Mouse (Mus musculus): ENCODE data around the gene Mthfr. TPM values are rescaled to one million over a fixed set of nuclear protein-coding genes. Genes with fewer than 3 reads are reported as not detected.

The Mthfr gene
- total RNA-seq (2012; rRNA removed) (14.4 and 17.0 TPM in 2 replicates), total RNA-seq (2014; rRNA removed) (15.3 and 16.1 TPM in 2 replicates), polyA plus RNA-seq (2012; ENCODE audit: insufficient read length, low read depth) (15.4 and 16.3 TPM in 2 replicates)

GRCm38 (mm10) chr4:148038600-148039253 lies at the start of gene Mthfr, which contains the start of gene Clcn6:
Mthfr (plus strand) TSS chr4:148039077.
Clcn6 (minus strand) TSS chr4:148038821.
- TF ChIP-seq TBP (conservative IDR thresholded peaks at IDR 0.05; ENCODE audit: low read depth, low read length) (no peak), MAZ (IDR thresholded peaks at IDR 0.05; ENCODE audit: low read depth, low read length) (peak; percentile 84), POLR2AphosphoS2 (IDR thresholded peaks at IDR 0.05; ENCODE audit: low read depth, low read length) (peak; percentile 64; the same call in 1 of the 2 replicates), GABPA (IDR thresholded peaks at IDR 0.05; ENCODE audit: insufficient replicate concordance, low read depth, low read length) (no peak), USF1 (IDR thresholded peaks at IDR 0.05; ENCODE audit: low read depth, low read length) (peak; percentile 99), NELFE (IDR thresholded peaks at IDR 0.05; ENCODE audit: low read depth, low read length) (peak; percentile 74), ZMIZ1 (IDR thresholded peaks at IDR 0.05; ENCODE audit: low read depth, low read length) (0 out of 2 replicates have a peak, but pooled peaks have one; percentile 53), ZKSCAN1 (IDR thresholded peaks at IDR 0.05; ENCODE audit: borderline replicate concordance, low read depth, low read length) (no peak), HCFC1 (IDR thresholded peaks at IDR 0.05; ENCODE audit: low read depth, low read length) (peak; percentile 86), KAT2A (IDR thresholded peaks at IDR 0.05; ENCODE audit: insufficient replicate concordance, low read length) (peak; percentile 72; the same call in 1 of the 2 replicates), MAFK (IDR thresholded peaks at IDR 0.05; ENCODE audit: insufficient replicate concordance, low read length) (no peak), MXI1 (IDR thresholded peaks at IDR 0.05; ENCODE audit: low read depth, low read length) (peak; percentile 93), NRF1 (IDR thresholded peaks at IDR 0.05; ENCODE audit: low read depth, low read length) (peak; percentile 60), BHLHE40 (IDR thresholded peaks at IDR 0.05; ENCODE audit: low read depth, low read length) (peak; percentile 99), TCF12 (IDR thresholded peaks at IDR 0.05; ENCODE audit: low read depth, low read length) (no peak; the same call in 1 of the 2 replicates), USF2 (conservative IDR thresholded peaks at IDR 0.05; ENCODE audit: low read depth, low read length) (peak; percentile 99), MEF2A (IDR thresholded peaks at IDR 0.05; ENCODE audit: borderline replicate concordance, low read depth, low read length) (no peak; the same call in none of the 2 replicates), JUN (IDR thresholded peaks at IDR 0.05; ENCODE audit: insufficient read depth, low read depth, low read length) (no peak), CHD2 (IDR thresholded peaks at IDR 0.05; ENCODE audit: low read length) (no peak), ELF1 (IDR thresholded peaks at IDR 0.05; ENCODE audit: low read depth, low read length) (peak; percentile 87), MAX (IDR thresholded peaks at IDR 0.05; ENCODE audit: low read length) (peak; percentile 98), ETS1 (conservative IDR thresholded peaks at IDR 0.05; ENCODE audit: low read depth, low read length) (peak; percentile 27; the same call in 1 of the 2 replicates), MYC (IDR thresholded peaks at IDR 0.05; ENCODE audit: low read depth, low read length) (no peak), POLR2A (IDR thresholded peaks at IDR 0.05; ENCODE audit: low read depth, low read length) (peak; percentile 75)
- Histone ChIP-seq H3K79me2 (replicated peaks; ENCODE audit: control insufficient read depth, extremely low read depth, insufficient read depth, poor library complexity, severe bottlenecking) (0 out of 2 replicates have a peak, but pooled peaks cover 6% of the 10 kb centered on the region), H3K4me3 (replicated peaks in 1 of 3; ENCODE audit: low read depth in 2 of 3, low read length in 2 of 3, poor library complexity in 1 of 3) (peak within 1 kb of the TSS; percentile 84 to 90 (median 87)), H3K36me3 (replicated peaks in 1 of 2; ENCODE audit: control insufficient read depth in 1 of 2, insufficient read depth in 1 of 2, low read length in 1 of 2) (peaks cover 21 to 40% of the 10 kb centered on the region in 2 experiments), H3K27me3 (replicated peaks) (no peaks in the 10 kb centered on the region), H3K4me2 (ENCODE audit: insufficient read depth, low read depth, poor library complexity, severe bottlenecking) (peak within 1 kb of the TSS; percentile 62), H3K27ac (ENCODE audit: insufficient read depth, low read depth) (peak within 1 kb of the TSS; percentile 87), H3K9ac (ENCODE audit: insufficient read depth, low read depth) (peak within 1 kb of the TSS; percentile 90), H3K9me3 (replicated peaks; ENCODE audit: low read length) (no peaks in the 10 kb centered on the region), H3K4me1 (ENCODE audit: control insufficient read depth in 1 of 2, insufficient read depth in 2 of 2) (peaks cover 12 to 56% of the 10 kb centered on the region in 2 experiments)
- in situ Hi-C loops (cut with MboI; ENCODE audit: low pct_ligation_motif_present, low pct_unique_long_range_greater_than_20kb, low sequenced_read_pairs) (no loop called here), dilution Hi-C loops (cut with MboI; ENCODE audit: extremely low pct_ligation_motif_present, extremely low pct_unique_long_range_greater_than_20kb, low sequenced_read_pairs) (no loop called here)
- DNase-seq (ENCODE audit: extremely low read depth): peak; percentile 98

Measured in CH12.LX (cell line).